Mouse (Mus musculus): ENCODE data around the gene Adcy10. TPM values are rescaled to one million over a fixed set of nuclear protein-coding genes. Genes with fewer than 3 reads are reported as not detected.

Gene Adcy10
- 1 to 10 TPM in 1 of 4 experiments, under 1 TPM in 3; 0.21 to 1.2 (median 0.39) TPM for total RNA-seq (2022)

DNA sequence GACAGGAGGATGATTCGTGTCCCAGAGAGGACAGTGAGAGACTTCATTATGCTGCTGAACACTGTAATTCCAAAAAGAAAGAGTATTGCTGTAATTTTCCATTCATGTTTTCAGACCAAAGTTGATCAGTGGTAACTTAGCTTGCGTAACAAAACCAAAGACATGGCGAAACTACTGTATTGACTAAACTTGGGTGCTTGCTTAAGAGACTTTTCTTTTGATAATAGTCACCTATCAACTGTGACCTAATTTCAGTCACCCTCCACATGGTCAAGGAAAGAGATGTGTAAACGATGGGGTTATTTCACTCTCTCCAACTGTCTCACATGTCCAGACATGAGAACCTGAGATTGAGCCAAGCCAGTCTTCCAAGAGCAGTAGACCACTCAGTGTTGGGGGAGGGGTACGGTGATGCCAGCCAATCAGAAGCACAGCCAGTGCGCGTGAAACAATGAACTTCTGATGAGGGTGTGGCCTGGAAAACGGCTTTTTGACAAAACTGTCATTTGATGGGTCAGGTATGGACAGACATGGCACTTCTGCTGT is at the start of gene Adcy10:
Gene Adcy10 (plus strand): TSS at position 496 of the 546 bp plus-strand sequence.
- peak; percentile 8 for DNase-seq

DNA sequence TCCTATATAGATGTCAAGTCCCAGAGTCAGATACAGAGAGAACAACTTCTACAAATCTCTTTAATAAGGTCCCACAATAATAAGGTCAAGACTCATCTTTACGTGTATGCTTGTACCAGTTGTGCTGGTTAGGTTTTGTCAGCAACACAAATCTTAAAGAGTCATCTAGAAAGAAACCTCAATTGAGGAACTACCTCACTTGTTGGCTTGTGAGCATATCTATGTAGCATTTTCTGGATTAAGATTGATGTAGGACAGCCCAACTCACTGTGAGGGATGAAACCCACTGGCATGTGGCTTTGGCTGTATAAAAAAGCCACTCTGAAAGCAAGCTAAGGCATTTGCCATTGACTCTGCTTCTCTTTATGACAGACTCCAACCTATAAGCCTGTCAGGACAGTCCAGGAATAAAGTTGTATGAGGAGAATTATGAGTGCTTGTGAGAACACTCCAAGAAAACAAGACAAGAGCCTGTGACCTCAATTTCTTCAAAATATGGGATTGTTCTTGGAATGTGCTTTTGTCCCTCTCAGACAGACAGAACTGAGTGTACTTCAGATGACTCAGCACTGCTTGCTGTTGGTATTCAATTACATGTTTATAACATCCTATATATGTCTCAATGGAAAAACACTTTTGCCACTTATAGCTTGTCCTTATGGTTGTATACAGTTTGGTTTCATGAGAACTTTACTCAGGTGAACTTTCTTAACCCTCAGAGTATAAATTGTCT is 46.5 kb upstream of the Adcy10 start:
- no peak for DNase-seq

DNA sequence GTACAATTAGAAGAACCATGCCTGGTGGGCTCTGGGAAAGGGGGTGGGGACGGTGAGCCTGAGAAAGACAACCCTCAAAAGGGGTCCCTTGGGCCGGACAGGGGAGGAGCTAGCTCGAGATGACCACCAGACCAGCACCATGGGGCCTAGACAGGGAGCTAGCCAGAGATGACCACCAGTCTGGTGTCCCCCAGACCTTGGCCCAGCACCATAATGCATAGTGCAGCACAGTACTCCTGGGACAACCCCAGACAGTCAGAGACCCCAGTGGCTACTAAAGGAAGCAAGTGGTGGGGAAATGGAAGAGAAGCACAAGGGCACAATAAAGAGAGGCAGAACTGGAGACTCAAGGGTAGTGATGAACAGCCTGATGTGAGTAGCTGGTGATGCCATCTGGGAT is 44.2 kb upstream of the Adcy10 start:
- no peak for DNase-seq

DNA sequence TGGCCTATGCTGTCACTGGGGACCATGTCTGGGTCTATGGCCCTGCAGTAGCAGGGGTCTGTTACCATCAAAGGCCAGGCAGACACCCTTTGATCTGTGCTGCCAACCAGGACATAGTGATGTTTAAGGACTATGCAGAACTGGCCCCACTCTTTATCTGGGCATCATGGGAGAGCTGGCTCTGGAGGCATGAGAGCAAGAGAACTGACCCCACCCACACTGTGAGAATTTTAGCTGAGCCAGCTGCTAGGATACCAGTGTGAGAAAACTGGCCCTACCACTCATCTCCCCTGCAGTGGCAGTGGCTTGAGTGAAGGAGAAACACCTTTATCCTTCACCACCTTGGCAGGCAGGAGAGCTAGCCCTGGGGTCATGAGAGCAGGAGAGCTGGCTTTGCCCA is 43.8 kb upstream of the Adcy10 start:
- no peak for DNase-seq

DNA sequence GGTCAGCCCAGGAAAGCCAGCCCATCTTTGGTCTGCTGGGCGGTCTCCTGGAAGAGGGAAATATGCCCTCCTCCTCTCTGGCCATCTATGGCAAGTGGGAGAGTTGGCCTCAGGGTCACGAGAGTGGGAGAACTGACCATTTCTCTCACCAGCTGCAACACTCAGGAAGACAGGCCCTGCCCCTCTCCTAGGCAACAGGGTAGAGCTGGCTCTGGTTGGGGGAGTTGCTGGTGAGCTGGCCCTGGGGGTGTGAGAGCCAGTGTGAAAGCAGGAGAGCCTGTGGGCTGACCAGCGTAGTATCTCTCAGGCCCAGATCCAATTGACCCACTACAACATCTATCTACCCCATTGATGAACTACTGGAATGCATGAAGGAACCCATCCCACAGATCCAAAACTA is 43.3 kb upstream of the Adcy10 start:
- no peak for DNase-seq

DNA sequence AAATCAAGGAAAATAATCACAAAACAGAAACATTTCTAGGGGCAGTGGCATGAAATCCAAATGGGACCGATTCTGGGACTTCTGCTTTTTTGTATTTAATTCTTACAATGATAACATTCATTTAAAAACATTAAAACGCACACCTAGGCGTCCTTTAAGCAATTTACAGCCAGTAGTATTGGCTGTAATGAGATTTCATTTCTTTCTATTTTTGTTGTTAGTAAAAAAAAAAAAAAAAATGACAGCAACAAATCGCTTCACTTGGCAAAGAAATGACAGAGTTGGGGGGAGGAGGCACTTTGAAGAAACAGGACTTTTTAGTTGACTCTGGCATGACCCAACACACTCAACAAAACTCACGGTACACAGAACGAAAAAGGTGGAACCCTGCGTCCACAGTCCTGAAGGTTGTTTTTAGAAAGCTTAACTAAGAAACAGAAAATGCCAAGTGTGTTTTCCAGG is 25.9 kb upstream of the Adcy10 start:
- no peak for DNase-seq

DNA sequence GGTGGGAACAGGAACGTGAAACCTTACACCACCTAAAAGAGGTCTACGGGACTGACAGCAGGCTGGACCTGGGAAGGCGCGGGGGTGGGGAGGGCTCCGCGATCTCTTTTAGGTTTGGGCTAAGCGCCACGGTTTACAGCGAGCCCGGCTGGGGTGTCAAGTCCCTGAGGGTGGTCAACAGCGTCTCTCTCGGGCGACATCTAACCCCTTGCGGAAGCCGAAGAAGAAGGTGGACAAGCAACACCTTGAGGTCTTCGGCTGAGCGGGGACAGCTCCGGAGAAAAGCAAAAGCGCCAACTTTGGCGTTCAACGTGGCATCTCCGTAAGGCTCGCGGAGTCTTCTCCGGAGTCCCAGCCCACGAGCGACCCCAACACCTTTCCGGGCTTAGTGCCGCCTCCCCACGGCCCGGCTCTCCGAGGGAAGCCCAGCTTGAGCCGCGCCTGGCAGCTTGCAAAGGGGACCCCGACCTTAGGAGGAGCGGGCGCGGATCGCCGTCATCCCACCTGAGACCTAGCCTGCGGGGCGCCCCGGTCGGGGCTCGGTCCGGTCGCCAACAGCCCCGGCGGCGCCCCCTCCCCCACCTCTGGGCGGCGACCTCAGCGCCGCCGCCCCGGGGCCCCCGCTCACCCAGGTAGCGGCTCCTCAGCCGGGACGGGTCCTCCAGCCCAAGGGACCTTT is 25.3 kb upstream of the Adcy10 start:
- peak; percentile 50 for DNase-seq

DNA sequence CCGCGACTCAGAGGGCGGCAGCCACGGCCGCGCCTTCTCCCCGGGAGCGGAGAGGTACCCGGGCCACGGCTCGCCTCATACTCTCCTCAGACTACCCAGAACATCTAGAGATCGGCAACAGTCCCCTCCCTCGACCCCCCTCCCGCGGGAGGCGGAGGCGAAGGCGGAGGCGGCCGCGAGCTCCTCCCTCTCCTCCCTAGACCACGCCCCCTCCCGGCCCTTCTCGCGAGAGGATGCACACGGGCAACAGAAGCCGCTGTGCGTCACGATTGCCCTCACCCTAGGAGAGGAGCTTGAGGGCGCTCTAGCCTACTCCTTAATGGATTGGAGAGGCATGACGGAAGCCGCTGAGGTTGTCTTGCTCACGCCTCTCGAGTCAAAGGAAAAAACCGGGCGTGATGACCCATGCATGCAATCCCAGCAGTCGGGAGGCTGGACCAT is 24.6 kb upstream of the Adcy10 start, which contains the start of the genes Dcaf6 and Mpc2:
Gene Dcaf6 (minus strand): TSS at position 116 of the 441 bp plus-strand sequence.
Gene Mpc2 (plus strand): TSS at position 278 of the 441 bp plus-strand sequence.
- DNase-seq, result peak; percentile 99

DNA sequence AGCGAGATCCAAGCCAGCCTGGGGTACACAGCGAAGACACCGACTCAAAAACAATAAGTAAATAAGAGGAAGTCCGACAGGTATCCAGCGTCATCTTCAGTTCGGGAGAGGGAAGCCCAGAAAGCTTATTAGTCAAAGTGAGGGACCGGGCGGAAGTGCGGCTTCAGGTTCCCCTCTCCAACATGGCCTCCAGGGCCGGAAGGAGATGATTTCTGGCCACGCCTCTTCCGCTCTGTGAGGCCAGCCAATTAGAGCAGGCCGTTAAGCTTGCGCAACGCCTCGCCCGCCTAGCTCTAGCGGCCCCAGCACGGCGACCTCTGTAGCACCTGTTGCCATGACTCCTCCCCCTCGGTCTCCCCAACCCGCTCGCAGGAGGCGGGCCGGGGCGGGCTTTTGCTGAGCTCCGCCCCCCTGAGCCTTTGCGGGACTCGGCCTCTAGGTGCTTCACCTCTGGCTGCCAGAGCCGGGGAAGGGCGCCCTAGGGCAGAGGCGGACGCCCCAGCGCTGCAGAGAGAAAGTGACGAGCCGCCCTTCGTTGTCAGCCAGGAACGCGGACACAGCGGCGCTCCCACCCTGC is 24.1 kb upstream of the Adcy10 start:
- DNase-seq, result peak; percentile 100

DNA sequence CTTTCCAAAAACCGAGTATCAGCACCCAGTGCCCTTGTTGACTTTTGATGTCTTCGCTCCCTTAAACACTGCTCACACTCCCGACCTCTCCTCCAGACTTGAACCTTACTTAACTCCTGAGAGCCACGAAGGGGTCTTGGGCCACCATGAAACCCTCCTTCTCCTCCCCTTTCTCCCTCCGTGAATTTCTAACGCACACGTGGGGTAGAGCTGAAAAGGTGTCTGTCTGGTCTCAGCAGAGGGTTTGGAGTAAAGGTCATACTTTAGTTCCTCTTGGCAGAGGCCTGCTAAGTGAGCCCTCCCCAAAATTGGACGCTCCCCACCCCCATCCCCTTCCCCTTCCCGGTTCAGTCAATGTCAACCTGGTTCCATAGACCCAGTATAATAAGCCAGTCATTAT is 23.3 kb upstream of the Adcy10 start:
- DNase-seq, result no peak

DNA sequence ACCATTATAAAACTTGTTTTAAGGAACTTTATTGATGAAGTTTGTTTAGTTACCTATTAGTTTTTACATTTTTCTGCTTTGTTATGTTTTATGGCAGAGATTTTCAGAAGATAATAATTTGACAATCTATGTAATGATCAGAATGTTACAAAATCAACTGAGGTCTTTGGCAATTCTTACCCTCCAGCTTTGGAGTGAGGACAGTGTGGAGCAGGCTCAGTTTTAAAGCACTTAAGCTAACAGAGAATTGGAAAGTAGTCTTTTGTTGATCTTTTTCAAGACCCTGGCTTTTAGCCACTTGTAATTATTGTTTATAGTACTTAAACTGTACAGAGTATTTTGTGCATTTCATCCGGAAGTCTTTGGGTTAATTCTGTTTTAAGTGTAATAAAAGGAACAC is 22.1 kb upstream of the Adcy10 start:
- no peak for DNase-seq

DNA sequence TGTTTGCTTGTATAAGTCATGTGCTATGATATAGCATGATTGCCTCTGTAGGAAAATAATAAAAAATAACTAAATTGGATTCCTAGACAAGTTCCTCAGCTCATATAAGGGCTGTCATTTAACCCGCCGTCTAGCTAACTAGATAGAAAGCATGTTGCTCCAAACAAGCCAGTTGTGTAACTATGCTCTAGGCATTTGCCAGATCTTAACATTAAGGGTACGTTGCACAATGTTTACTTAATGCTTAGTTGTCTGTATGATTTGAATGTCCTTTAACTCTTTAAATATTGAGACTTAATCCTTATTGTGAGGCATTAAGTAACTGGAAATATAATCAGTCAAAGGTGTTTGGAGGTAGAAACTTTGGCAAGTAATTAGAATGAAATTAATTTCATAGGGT is 20.4 kb upstream of the Adcy10 start:
- no peak for DNase-seq

DNA sequence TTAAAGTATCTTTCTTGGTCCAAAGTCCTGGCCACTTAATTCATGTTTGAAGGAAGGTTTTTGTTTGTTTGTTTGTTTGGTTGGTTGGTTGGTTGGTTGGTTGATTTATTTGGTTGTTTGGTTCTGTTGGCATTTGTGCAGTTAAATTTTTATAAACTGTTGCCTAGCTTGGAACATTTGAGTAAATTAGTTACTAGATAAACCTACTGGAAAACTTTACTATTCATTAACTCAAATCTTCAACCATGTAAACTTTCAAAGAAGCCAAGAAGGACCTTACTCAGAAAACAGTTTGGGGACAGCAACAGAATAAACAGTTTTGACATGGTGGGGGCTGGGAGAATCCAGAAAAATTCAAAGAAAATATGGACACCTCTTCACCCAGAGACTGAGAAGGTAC is 16.0 kb upstream of the Adcy10 start:
- no peak for DNase-seq

DNA sequence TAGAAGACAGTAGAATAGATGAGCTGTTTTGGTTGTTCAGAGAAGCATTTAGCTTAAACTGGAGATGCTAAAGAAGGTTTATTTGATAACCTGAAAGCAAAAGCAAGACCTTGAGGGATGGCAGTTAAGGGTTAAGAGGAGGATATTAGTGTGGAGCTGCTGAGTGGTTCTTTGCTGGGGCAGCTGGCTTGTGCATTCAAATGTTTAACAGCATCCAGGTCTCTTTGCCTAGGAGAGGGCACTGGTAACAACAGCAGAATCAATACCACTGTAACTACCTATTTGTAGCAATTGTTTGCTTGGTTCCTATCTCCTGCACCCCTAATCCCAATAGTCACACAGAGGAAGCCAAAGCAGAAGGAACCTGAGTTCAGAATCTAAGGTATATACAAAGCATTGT is 15.3 kb upstream of the Adcy10 start:
- no peak for DNase-seq

DNA sequence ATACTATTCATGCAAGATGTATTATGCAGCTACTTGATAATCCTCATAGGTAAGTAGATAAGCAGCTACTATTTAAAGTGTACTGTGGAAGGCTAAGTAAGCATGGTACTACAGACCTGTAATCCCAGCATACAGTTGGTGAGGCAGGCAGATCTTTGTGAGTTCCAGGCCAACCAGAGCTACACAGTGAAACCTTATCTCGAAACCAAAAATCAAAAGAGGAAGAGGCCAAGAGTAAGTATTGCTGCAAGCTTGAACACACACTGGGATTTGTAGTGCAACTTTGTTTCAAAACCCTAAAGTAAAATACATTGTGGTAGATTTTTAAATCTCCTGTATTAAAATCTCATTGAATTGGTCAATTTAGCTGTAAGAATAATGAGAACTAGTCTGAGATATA is 13.5 kb upstream of the Adcy10 start:
- DNase-seq, result no peak

DNA sequence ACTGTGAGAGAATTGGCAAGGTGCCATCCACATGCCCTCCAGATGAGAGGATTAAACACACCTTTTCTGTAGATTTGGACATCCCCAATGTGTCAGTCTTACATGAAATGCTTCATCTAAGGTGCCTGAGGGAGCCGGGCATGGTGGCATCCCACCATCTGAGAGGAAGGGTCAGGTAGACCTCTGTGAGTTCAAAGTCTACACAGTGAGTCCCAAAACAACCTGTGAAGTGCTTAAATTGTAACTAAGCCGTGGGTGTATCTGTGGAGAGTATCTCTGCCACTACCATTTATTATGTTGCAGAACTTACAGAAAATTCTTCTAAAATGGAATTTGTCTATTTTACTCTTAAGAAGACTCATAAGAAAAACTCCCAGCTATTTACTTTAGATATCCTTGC is 1.1 kb downstream of the Adcy10 start:
- no peak for DNase-seq

DNA sequence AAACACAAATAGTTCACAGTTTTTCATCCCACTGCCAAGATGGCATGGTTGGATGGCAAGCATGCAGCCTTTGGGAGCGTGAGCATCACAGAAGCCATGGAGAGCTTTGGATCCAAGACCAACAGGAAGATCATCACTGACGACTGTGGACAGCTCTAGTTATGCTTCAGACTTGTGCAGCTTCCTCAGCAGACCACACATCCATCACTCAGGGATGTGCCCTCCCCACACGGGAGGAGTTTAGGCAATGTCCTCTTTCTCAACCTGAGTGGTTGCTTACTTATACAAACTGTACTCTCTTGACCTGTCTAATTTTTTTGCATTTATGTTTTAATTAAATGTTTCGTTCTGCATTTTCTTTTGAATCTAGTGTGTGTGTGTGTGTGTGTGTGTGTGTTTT is 4.2 kb downstream of the Adcy10 start:
- no peak for DNase-seq

DNA sequence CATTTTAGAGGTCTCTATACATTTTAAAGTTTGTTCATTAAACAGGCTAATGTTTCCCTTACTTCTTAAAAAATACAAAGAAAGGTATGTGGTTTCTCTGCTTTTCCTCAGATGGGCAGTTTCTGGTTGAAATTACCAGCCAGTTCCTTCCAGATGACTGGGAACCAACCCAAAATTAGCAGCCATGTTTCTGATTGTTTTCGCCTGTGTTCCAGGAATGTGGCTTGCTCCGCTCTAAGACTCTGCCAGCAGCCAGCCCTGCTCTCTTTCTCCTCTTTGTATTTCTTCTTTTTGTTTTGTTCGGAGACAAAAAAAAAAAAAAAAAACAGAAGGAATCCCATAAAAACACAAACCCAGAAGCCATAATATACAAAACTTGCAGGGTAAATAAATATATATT is 13.9 kb downstream of the Adcy10 start:
- no peak for DNase-seq

DNA sequence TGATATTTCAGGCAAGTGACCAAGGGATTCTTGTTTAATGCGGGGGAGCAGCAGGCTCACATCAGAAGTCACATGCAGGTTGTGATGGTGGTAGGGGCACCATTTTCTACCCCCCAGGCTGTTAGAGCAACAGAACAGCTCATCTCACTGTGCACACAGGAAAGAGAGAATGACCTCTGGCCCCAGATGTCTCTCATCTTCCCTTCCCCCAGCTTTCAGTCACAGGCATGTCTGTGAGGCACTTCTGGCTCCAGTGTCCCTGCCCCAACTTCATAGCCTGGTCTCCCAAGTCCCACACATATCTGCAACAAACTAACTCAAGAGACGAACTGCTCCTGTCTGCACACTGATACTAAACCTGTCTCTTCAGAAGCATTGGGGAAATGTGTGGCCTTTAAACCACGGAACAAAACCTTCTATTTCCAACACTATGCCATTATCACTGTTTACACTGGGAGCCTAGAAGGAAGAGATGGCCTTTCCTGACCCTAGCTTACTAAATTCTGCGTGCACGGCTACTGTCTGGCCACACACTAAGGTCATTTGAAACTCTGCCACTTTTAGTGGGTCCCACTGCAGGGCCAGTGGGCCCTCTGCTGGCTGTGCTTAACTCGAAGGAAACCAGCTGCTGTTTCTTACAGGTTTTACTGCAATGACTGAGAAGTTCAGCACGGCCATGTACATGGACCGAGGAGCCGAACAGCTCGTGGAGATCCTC is 18.5 kb downstream of the Adcy10 start:
- DNase-seq, result peak; percentile 42

DNA sequence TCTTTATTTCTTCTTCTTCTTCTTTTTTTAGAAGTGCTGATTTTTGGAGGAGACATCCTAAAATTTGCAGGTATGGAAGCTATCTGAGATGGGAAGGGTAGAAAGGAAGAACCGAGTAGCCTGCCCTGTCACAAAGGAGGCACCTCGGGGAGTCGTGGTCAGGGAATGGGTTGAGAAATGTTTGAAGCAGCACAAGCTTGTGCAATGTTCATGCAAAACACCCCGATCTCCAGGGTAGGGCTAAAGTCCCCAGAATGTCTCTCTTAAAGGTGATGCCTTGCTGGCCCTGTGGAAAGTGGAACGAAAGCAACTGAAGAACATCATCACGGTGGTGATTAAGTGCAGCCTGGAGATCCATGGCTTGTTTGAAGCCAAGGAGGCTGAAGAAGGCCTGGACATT is 21.3 kb downstream of the Adcy10 start:
- DNase-seq, result no peak

DNA sequence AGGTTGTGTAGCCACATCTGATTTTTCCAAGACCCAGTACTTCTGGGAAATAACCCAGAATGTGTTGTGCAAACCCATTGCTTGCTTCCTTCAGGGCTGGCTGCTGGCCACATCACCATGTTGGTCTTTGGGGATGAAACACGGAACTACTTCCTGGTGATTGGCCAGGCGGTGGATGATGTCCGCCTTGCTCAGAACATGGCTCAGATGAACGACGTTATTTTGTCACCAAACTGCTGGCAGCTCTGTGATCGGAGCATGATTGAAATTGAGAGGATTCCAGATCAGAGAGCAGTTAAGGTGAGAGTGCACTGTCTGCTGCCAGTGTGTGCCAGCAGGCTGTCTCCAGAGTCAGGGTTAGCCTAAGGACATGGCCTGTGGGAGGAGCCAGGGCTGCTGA is 25.2 kb downstream of the Adcy10 start:
- peak; percentile 23 for DNase-seq

DNA sequence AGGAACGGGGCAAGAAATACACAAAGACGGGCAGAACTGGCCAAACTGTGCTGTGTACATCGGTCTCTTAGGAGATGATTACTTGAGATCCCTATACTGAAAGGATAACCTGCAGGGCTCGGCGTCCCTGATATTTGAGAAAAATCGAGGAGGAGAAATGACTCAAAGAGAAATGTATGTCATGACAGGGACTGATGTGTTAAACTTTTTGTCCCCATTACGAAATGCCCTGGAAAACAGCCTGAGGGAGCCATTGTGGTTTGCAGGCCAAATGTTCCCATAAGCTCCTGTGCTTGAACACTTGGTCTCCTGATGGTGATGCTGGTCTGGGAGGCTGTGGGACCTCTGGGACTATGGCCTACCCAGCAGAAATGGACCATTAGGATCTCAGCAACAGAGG is 35.7 kb downstream of the Adcy10 start:
- DNase-seq, result no peak
